Mouse (Mus musculus): ENCODE results near the gene Pigc. TPM values are rescaled to one million over a fixed set of nuclear protein-coding genes. Genes with fewer than 3 reads are reported as not detected.

Pigc gene
- polyA plus RNA-seq, 1 experiment: 20.4 TPM

GRCm38 (mm10) chr1:161957964-161958950 lies 10.7 kb upstream of the Pigc start:
- no peaks in the 10 kb centered on the region for H3K4me1 ChIP-seq (ENCODE audit: control insufficient read depth, insufficient read depth, low read length)
- TF ChIP-seq CTCF (IDR thresholded peaks at IDR 0.05; ENCODE audit: borderline replicate concordance, insufficient read depth, low read depth, low read length) (no peak), POLR2A (IDR thresholded peaks at IDR 0.05; ENCODE audit: borderline replicate concordance, insufficient read depth, low read length) (no peak)
- WGBS: 86% methylated on average over 19 of the region's 19 CpGs
- no peaks in the 10 kb centered on the region for H3K27me3 ChIP-seq (ENCODE audit: control insufficient read depth, insufficient read depth, low read length)
- H3K27ac ChIP-seq (ENCODE audit: insufficient read depth, low read length): no peak overlapping the region
- no peak overlapping the region for H3K4me3 ChIP-seq (replicated peaks; ENCODE audit: insufficient read depth, low read depth, low read length)
- DNase-seq: no peak

DNA sequence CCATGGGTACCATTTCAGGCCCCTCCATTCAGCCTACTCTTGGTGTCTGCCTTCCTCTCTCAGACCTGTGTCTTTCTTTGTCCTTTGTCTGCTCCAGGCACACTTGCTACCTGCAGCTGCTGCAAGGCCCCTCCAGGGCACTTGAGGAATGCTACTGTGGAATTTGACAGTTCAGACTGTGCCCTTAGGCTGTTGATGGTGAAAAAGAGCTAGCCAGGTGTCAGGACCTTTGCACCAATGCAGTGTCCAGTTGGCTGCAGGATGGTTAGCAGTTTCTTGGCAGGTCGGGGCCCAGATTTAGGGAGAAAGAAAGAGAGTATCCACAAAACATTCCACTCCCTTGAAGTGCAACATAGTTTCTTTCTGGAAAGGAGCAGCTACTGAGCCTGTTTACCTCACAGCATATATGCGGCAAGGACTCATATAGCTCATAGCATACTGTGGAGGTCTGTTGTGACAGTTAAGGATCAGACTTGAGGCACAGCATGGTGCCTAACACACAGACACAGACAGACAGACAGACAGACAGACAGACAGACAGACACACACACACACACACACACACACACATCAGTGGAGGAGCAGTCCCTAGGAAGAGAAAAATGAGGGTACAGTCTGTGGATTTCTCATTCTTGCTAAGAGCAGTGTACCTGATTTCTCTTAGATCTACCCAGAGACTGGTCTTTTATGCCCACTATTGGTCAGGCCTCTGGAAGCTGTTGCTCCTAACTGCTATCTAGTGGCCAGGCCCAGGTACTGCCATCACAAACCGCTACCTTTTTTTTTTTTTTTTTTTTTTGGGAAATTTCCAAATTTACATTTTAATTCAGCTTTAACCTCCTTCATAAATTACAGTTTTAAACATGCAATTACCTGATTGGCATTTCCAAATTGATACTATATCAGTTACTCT lies 6.3 kb upstream of the Pigc start:
- Histone ChIP-seq H3K27me3 (ENCODE audit: control insufficient read depth, insufficient read depth, low read length) (no peaks in the 10 kb centered on the region), H3K27ac (ENCODE audit: insufficient read depth, low read length) (no peak overlapping the region), H3K4me3 (replicated peaks; ENCODE audit: insufficient read depth, low read depth, low read length) (no peak overlapping the region), H3K4me1 (ENCODE audit: control insufficient read depth, insufficient read depth, low read length) (no peaks in the 10 kb centered on the region; the same call in 1 of the 2 replicates)
- 53% methylated on average over 3 of the region's 3 CpGs for WGBS
- DNase-seq: no peak
- TF ChIP-seq CTCF (IDR thresholded peaks at IDR 0.05; ENCODE audit: borderline replicate concordance, insufficient read depth, low read depth, low read length): peak; percentile 41; the same call in 1 of the 2 replicates
- TF ChIP-seq POLR2A (IDR thresholded peaks at IDR 0.05; ENCODE audit: borderline replicate concordance, insufficient read depth, low read length): no peak

DNA sequence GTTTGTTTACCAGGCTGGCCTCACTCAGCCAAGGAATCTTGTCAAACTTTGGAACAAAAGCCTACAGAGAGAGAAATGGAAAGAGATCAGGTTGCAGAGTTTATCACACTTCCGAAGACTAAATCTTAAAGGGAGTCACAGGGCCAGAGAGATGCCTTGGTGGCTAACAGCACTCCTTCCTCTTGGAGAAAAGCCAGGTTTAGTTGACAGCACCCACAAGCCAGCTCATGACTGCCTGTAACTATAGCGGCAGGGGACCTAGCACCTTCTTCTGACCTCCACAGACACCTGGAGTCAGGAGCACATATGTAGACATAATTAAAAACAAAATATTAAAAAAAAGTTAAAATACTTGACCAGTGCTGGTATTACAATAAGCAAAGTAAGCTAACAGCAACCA lies 1.1 kb upstream of the Pigc start:
- no peak overlapping the region for H3K4me3 ChIP-seq (replicated peaks; ENCODE audit: insufficient read depth, low read depth, low read length)
- TF ChIP-seq POLR2A (IDR thresholded peaks at IDR 0.05; ENCODE audit: borderline replicate concordance, insufficient read depth, low read length) (no peak), CTCF (IDR thresholded peaks at IDR 0.05; ENCODE audit: borderline replicate concordance, insufficient read depth, low read depth, low read length) (no peak)
- no peak for DNase-seq
- WGBS: 83% methylated on average over 2 of the region's 2 CpGs
- H3K4me1 ChIP-seq (ENCODE audit: control insufficient read depth, insufficient read depth, low read length): peaks cover 3% of the 10 kb centered on the region
- H3K27ac ChIP-seq (ENCODE audit: insufficient read depth, low read length): no peak overlapping the region
- H3K27me3 ChIP-seq (ENCODE audit: control insufficient read depth, insufficient read depth, low read length): no peaks in the 10 kb centered on the region

GRCm38 (mm10) chr1:161970874-161971273 lies 1.9 kb downstream of the Pigc start:
- Histone ChIP-seq H3K27ac (ENCODE audit: insufficient read depth, low read length) (no peak overlapping the region), H3K4me3 (replicated peaks; ENCODE audit: insufficient read depth, low read depth, low read length) (no peak overlapping the region), H3K27me3 (ENCODE audit: control insufficient read depth, insufficient read depth, low read length) (no peaks in the 10 kb centered on the region), H3K4me1 (ENCODE audit: control insufficient read depth, insufficient read depth, low read length) (peaks cover 3% of the 10 kb centered on the region)
- no peak for DNase-seq
- WGBS: 97% methylated on average over 9 of the region's 9 CpGs
- TF ChIP-seq POLR2A (IDR thresholded peaks at IDR 0.05; ENCODE audit: borderline replicate concordance, insufficient read depth, low read length): no peak
- no peak for TF ChIP-seq CTCF (IDR thresholded peaks at IDR 0.05; ENCODE audit: borderline replicate concordance, insufficient read depth, low read depth, low read length)

- no peak overlapping the region for H3K4me3 ChIP-seq (replicated peaks; ENCODE audit: insufficient read depth, low read depth, low read length)
- TF ChIP-seq POLR2A (IDR thresholded peaks at IDR 0.05; ENCODE audit: borderline replicate concordance, insufficient read depth, low read length) (no peak), CTCF (IDR thresholded peaks at IDR 0.05; ENCODE audit: borderline replicate concordance, insufficient read depth, low read depth, low read length) (no peak)
- no peaks in the 10 kb centered on the region for H3K27me3 ChIP-seq (ENCODE audit: control insufficient read depth, insufficient read depth, low read length)
- no peak for DNase-seq
- H3K4me1 ChIP-seq (ENCODE audit: control insufficient read depth, insufficient read depth, low read length): peaks cover 3% of the 10 kb centered on the region; the same call in 1 of the 2 replicates
- 93% methylated on average over 8 of the region's 8 CpGs for WGBS
- no peak overlapping the region for H3K27ac ChIP-seq (ENCODE audit: insufficient read depth, low read length)
Observed at GRCm38 (mm10) chr1:161972233-161972632, 3.2 kb downstream of the Pigc start.

GRCm38 (mm10) chr1:161976255-161977182 lies 7.5 kb downstream of the Pigc start:
- TF ChIP-seq POLR2A (IDR thresholded peaks at IDR 0.05; ENCODE audit: borderline replicate concordance, insufficient read depth, low read length): no peak
- peak; percentile 66 for TF ChIP-seq CTCF (IDR thresholded peaks at IDR 0.05; ENCODE audit: borderline replicate concordance, insufficient read depth, low read depth, low read length)
- 50% methylated on average over 16 of the region's 16 CpGs for WGBS
- H3K27me3 ChIP-seq (ENCODE audit: control insufficient read depth, insufficient read depth, low read length): no peaks in the 10 kb centered on the region
- peak; percentile 67 to 73 for DNase-seq
- no peak overlapping the region for H3K4me3 ChIP-seq (replicated peaks; ENCODE audit: insufficient read depth, low read depth, low read length)
- no peaks in the 10 kb centered on the region for H3K4me1 ChIP-seq (ENCODE audit: control insufficient read depth, insufficient read depth, low read length)
- H3K27ac ChIP-seq (ENCODE audit: insufficient read depth, low read length): no peak overlapping the region; the same call in 1 of the 2 replicates
